Mouse (Mus musculus) layer of hippocampus, postnatal 14 days (tissue): ENCODE measurements at regions not wholly inside any gene's neighbourhood (a gene's known extent, or its start where the extent isn't known, plus 50 kb on each side); places are given as distances from the start of the nearest gene placed in this dataset.

ENCODE experiments used
- DNase-seq, 2 experiments: peaks; one replicate each; pipeline ENCODE4 v3.0.0; 2021 to 2022; ENCODE audit warnings: low spot score in 2 of 2, mixed read lengths in 1 of 2

DNA sequence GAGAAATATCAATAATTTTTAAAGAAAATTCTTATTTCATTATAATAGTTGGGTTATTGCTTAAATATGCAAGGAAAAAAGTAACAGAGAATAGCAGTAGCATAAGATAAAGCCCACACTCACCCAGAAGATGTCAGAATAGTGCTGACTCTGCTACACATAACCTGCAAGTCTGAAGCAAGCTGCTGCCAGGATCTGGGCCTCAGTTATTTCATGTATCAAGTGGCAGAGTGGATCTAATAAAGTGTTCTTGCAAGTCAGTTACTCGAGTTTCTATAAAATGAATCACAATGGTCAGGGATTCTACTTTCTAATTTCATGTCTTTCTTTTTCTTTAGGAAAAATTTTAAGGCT, 466.2 kb downstream of the Klhl13 start:
- no peak for DNase-seq

GRCm38 (mm10) chrX:22898048-22898697, 466.7 kb downstream of the Klhl13 start:
- DNase-seq, result no peak

GRCm38 (mm10) chrX:22869791-22870190, 495.1 kb downstream of the Klhl13 start:
- no peak for DNase-seq

- DNase-seq, result no peak
Measured at GRCm38 (mm10) chrX:22849522-22850495, 515.1 kb downstream of the Klhl13 start.

- no peak for DNase-seq
Measured at GRCm38 (mm10) chrX:22848778-22849177, 516.1 kb downstream of the Klhl13 start.

DNA sequence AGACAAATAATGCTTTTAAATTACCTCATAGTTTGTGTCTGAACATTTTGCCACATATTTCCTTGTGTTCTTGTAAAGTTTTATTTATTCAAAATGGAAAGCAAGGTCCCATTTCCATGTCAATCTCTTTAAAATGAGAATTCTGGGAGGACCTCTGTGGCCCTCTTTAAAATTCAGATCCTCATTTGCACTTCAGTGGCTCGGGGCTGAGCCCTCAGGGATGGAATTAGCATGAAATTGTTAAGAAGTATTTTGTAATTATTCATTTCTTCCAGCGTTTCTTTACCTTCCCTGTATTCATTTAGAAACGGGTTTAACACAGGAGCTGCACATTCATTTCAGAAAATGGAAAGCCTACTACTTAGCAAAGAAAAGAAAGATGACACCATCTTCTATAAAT, 531.7 kb downstream of the Klhl13 start:
- DNase-seq, result no peak

DNA sequence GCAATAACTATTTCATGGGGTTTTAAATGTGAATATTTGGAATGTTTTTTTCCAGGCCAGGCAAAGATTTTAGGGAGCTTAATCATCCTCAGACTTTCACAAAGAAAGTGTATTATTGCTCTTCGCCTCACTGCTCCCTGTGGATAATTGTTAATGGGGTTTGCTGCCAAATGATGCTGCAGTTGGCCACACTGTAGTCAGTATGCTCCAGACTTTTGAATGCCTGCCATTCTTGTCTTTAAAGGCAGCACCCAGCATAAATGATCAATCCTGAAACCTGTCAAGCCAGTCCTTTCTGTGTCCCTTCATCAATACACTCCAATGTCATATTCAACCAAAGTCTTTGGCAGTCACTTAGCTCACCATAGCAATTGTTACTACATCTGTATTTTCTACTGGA, 559.7 kb downstream of the Klhl13 start:
- DNase-seq, result peak; percentile 2 to 27

DNA sequence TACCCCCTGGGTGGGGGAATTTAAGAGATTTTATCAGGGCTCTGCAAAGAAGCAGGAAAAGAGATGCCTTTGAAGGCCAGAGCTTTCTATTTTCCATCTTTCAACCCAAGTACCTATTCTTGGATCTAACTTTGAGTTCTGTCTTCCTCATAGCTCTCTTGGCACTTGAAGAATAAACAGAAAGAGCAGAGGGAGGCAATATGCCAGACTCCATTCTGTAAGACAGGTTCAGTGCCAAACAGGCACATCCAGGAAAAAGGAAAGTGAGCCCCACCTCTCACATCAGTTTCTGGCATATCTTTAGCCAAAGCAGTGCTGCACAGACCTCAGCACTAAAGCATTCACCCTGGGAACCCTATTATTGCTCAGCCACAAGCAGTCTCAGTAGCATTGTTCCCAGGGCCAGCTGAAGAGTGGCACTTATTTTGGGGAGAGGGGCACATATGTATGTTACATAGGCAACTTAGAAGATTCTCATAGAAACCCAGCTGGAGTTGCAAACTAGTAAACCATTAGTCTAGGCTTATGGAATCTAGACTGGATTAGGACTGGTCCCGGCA, 594.8 kb downstream of the Klhl13 start:
- no peak for DNase-seq

GRCm38 (mm10) chrX:22739235-22739634, 625.6 kb downstream of the Klhl13 start:
- DNase-seq, result no peak

- peak in 1 of 2 experiments; percentile 34 for DNase-seq
Measured at GRCm38 (mm10) chrX:22698179-22698578, 666.7 kb downstream of the Klhl13 start.

DNA sequence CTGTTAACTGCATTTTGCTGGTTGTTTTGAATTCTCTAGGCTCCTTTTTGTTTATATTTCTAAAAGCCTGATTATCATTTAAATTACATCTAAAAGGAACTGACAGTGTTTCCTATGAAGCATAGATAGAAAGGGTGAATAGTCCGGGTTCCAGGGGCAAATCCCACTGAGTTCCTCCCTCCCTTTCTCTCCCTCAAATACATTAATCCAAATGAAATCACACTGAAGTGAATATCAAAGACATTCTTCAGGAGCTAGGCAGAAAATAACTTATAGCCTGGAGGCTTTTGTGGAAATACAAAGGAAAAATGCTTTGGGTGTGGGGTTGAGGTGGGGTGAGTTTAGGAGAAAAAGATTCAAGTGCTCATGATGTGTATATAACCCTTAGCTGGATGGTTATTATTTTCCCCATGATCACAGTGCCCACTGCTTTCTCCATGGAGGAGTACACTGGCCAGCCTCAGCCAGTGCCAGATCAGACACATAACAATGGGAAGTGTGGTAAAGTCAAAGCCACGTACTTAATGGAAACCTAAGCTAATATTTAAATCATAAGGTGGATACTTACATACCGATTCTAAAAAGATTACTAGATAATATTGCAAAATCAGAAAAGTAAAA, 707.0 kb downstream of the Klhl13 start:
- DNase-seq, result no peak
